Mouse (Mus musculus): ENCODE results near the gene Galnt10.

- TF ChIP-seq POLR2A (IDR thresholded peaks at IDR 0.05; ENCODE audit: insufficient read depth, low read length) (no peak), EP300 (IDR thresholded peaks at IDR 0.05; ENCODE audit: insufficient read depth, low read depth, low read length) (no peak)
These were observed 82.2 kb downstream of the Galnt10 start for GRCm38 (mm10) chr11:57727303-57727969.

Data from ES-Bruce4 (cell line).